Mouse (Mus musculus): ENCODE data around the gene Cnmd. TPM values are rescaled to one million over a fixed set of nuclear protein-coding genes. Genes with fewer than 3 reads are reported as not detected.

The Cnmd gene
- polyA plus RNA-seq, 3 experiments from 2014 or later, result not detected

GRCm38 (mm10) chr14:79642063-79642462 is 19.9 kb downstream of the Cnmd start:
- ATAC-seq, result no peak

GRCm38 (mm10) chr14:79636814-79637213 is 25.2 kb downstream of the Cnmd start:
- no peak for ATAC-seq

- no peak for ATAC-seq
Measured at GRCm38 (mm10) chr14:79633196-79633595, 28.8 kb downstream of the Cnmd start.

- ATAC-seq, result no peak
Measured at GRCm38 (mm10) chr14:79632330-79632729, 29.6 kb downstream of the Cnmd start.

- no peak for ATAC-seq
Measured at GRCm38 (mm10) chr14:79621143-79621542, 40.8 kb downstream of the Cnmd start.

GRCm38 (mm10) chr14:79619802-79620201 is 42.2 kb downstream of the Cnmd start:
- ATAC-seq, result no peak

- ATAC-seq, result no peak
Measured at GRCm38 (mm10) chr14:79617121-79617828, 44.7 kb downstream of the Cnmd start.

- ATAC-seq, result no peak
Measured at GRCm38 (mm10) chr14:79608286-79608685, 53.7 kb downstream of the Cnmd start.

GRCm38 (mm10) chr14:79607352-79607751 is 54.6 kb downstream of the Cnmd start:
- no peak for ATAC-seq

GRCm38 (mm10) chr14:79606867-79607266 is 55.1 kb downstream of the Cnmd start:
- ATAC-seq, result no peak

- ATAC-seq, result no peak
Measured at GRCm38 (mm10) chr14:79606392-79606791, 55.6 kb downstream of the Cnmd start.

- no peak for ATAC-seq
Measured at GRCm38 (mm10) chr14:79605881-79606280, 56.1 kb downstream of the Cnmd start.

- ATAC-seq, result no peak
Measured at GRCm38 (mm10) chr14:79596602-79597001, 65.4 kb downstream of the Cnmd start.

- no peak for ATAC-seq
Measured at GRCm38 (mm10) chr14:79594069-79594468, 67.9 kb downstream of the Cnmd start.

- ATAC-seq, result no peak
Measured at GRCm38 (mm10) chr14:79591611-79592010, 70.4 kb downstream of the Cnmd start.

GRCm38 (mm10) chr14:79590916-79591315 is 71.1 kb downstream of the Cnmd start:
- no peak for ATAC-seq

- no peak for ATAC-seq
Measured at GRCm38 (mm10) chr14:79589401-79589800, 72.6 kb downstream of the Cnmd start.

GRCm38 (mm10) chr14:79588534-79588951 is 73.4 kb downstream of the Cnmd start:
- ATAC-seq, result no peak

- ATAC-seq, result peak; percentile 11
Measured at GRCm38 (mm10) chr14:79587852-79588229, 74.1 kb downstream of the Cnmd start.

Other genes with a start within 250 kb of the Cnmd start
- gene Kbtbd7, start 235.7 kb downstream of the Cnmd start, polyA plus RNA-seq (2017; shearing (Covaris generic)), result 1 to 10 TPM; 1.3 to 1.9 (median 1.6) TPM
- under 1 TPM in 1 of 3 experiments, not detected in 2; 0.92 TPM for gene Kbtbd6, start 210.3 kb downstream of the Cnmd start, polyA plus RNA-seq (2017; shearing (Covaris generic))
- 100 to 1,000 TPM; 128 to 177 (median 141) TPM for gene Elf1, start 181.0 kb downstream of the Cnmd start, polyA plus RNA-seq (2017; shearing (Covaris generic))
- 10 to 100 TPM; 28.3 to 31.3 (median 30.8) TPM for gene Wbp4, start 180.7 kb downstream of the Cnmd start, polyA plus RNA-seq (2017; shearing (Covaris generic))
- gene Sugt1, start 74.5 kb downstream of the Cnmd start, polyA plus RNA-seq (2017; shearing (Covaris generic)), result 100 to 1,000 TPM; 131 to 226 (median 153) TPM
- not detected for gene Pcdh8, start 109.1 kb upstream of the Cnmd start, polyA plus RNA-seq (2017; shearing (Covaris generic))